ENCODE assay signal across 8 mouse cellular contexts in genomic region chr19:3324271-3324811, GRCm38 (mm10). TPM values are rescaled to one million over a fixed set of nuclear protein-coding genes. Genes with fewer than 3 reads are reported as not detected.
DNase-seq lines count a peak whose midpoint lies in the region.

No protein-coding gene starts in this region.

- peak; percentile 21 for DNase-seq in gastrocnemius, postnatal 25 days
- no peak for DNase-seq in gastrocnemius, postnatal 10 days
- DNase-seq in ES-CJ7 (ENCODE audit: low read depth, low spot score) (peak; percentile 84), liver (peak; percentile 22)
- peak; percentile 37 for DNase-seq in embryo, embryonic 11 days
- peak; percentile 26 to 51 for DNase-seq in heart, postnatal 36 days
- DNase-seq in naive thymus-derived CD4-positive, alpha-beta T cell, adult 2 months (ENCODE audit: low read depth) = peak; percentile 44
- no peak for DNase-seq in gastrocnemius, postnatal 36 days

- intact Hi-C loops in heart, postnatal 36 days (cut with DNase I) = loop anchor here (10.0 kb wide), 1 partner anchor 250 kb away; the partner anchor contains the start of gene Ppp6r3
- intact Hi-C loops in gastrocnemius, postnatal 36 days (cut with DNase I) = no loop called here

RNA-seq across cellular contexts. Expression of gene Cpt1a, which starts 2.2 kb away (rescaled TPM):
- 10 to 100 TPM; 13.8 to 14.3 TPM for total RNA-seq in gastrocnemius, postnatal 25 days (2021)
- 10 to 100 TPM; 34.5 to 45.9 TPM for total RNA-seq in gastrocnemius, postnatal 10 days (2021)
- total RNA-seq in heart, postnatal 36 days (2021) = 10 to 100 TPM; 69.2 to 94.6 TPM
- total RNA-seq in gastrocnemius, postnatal 36 days (2021) = 10 to 100 TPM; 11.7 to 19.0 TPM

RNA-seq across cellular contexts. Expression of gene Ighmbp2, which starts 41.5 kb away (rescaled TPM):
- total RNA-seq in gastrocnemius, postnatal 25 days (2021) = 1 to 10 TPM; 3.0 to 3.1 TPM
- total RNA-seq in gastrocnemius, postnatal 10 days (2021) = 1 to 10 TPM; 3.7 to 4.0 TPM
- total RNA-seq in heart, postnatal 36 days (2021) = 1 to 10 TPM; 3.4 to 3.5 TPM
- 1 to 10 TPM; 3.3 to 4.6 TPM for total RNA-seq in gastrocnemius, postnatal 36 days (2021)

RNA-seq across cellular contexts. Expression of gene Mrpl21, which starts 41.6 kb away (rescaled TPM):
- 10 to 100 TPM; 57.9 to 63.2 TPM for total RNA-seq in gastrocnemius, postnatal 25 days (2021)
- total RNA-seq in gastrocnemius, postnatal 10 days (2021) = 10 to 100 TPM; 73.4 to 74.8 TPM
- 10 to 100 TPM; 94.4 to 98.8 TPM for total RNA-seq in heart, postnatal 36 days (2021)
- 10 to 100 TPM; 57.2 to 61.2 TPM for total RNA-seq in gastrocnemius, postnatal 36 days (2021)

Comparison
In these comparisons a context has a peak if more than half of its experiments do, and no peak if none do; other contexts are left out.
1. DNase-seq: peak in gastrocnemius, postnatal 25 days (single experiment), ES-CJ7 (single experiment), embryo, embryonic 11 days (single experiment), heart, postnatal 36 days (2 of 2), liver (single experiment) and naive thymus-derived CD4-positive, alpha-beta T cell, adult 2 months (single experiment); none in gastrocnemius, postnatal 10 days (single experiment) and gastrocnemius, postnatal 36 days (0 of 2).